Mouse (Mus musculus): ENCODE measurements around the gene Rpl38.

- no peak for TF ChIP-seq CTCF (IDR thresholded peaks at IDR 0.05)
- no peak for TF ChIP-seq POLR2A (IDR thresholded peaks at IDR 0.05; ENCODE audit: insufficient read depth, low read depth, low read length)
- no peak for TF ChIP-seq EP300 (IDR thresholded peaks at IDR 0.05; ENCODE audit: insufficient read depth, low read depth, low read length)
These were observed 43.1 kb downstream of the Rpl38 start for GRCm38 (mm10) chr11:114711393-114711792.
